Mouse (Mus musculus): ENCODE measurements around the gene C77080.

C77080 gene

DNA sequence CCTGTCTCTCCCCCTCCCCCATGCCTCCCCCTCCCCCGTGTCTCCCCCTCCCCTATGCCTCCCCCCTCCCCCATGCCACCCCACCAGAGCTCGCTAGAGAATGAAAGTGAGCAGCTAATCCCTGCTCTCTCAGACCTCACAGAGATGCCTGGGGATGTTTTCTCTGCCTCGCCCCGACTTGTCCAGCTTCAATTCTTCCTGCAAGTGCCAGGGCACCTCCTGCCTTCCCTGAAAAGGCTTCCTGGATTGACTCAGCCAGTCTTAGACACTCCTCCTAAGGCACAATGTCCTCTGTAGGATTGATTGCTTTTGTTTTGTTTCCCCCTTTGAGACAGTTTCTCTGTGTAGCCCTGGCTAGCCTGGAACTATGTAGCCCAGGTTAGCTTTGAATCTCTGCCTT, at the start of gene C77080:
TSS of gene C77080 (minus strand) at position 209 of the 400 bp plus-strand sequence.
- no peak for DNase-seq

DNA sequence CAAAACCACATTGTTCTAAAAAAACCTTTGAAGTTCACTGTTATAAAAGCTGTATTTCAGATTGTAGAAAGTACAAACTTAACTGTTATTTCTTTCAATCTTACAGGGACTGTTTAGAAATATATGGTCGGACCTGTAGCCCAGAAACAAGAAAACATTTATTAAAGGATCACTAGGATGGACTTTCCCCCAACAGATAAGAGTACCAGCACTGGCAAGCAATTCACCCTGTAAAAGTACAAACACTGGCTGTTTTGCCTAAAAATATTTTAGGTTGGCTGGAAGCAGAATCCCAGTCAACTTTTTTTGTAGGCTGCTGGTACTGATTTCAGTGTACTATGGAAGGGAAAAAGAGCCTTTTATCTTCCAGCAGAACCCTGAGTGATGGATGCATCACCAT, 46.7 kb upstream of the C77080 start:
- no peak for DNase-seq

DNA sequence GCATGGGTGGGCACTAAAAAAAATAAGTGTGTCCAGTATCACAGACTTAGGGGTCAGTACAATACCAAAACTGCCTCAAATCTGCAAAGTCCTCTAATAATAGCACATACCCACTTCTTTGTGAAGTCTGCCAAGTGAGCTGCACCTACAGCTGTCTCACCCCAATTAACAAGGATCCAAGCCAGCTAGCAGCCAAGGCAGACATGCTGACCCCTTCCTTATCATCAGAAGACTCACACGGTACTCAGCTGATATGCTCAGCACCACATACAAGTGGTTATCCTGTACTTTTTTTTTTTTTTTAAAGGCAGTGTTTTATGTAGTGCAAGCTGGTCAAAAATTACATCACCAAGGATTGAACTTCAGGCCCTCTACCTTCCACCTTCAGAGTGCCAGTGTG, 43.1 kb upstream of the C77080 start:
- no peak for DNase-seq

DNA sequence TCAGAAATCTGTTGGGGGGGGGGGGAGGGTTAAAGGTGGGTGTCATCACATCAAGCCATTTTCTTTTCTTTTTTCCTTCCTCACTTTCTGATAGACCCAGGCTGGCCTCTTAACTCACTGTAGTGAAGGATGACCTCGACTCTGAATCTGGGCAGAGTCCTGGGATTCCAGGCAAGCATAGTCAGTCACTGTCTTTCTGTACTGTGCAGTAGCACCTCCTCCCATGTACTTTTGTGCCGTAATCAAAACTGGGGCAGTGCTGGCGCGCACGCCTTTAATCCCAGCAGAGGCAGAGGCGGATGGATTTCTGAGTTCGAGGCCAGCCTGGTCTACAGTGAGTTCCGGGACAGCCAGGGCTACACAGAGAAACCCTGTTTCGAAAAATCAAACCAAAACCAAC, 42.6 kb upstream of the C77080 start:
- DNase-seq = peak; percentile 33

DNA sequence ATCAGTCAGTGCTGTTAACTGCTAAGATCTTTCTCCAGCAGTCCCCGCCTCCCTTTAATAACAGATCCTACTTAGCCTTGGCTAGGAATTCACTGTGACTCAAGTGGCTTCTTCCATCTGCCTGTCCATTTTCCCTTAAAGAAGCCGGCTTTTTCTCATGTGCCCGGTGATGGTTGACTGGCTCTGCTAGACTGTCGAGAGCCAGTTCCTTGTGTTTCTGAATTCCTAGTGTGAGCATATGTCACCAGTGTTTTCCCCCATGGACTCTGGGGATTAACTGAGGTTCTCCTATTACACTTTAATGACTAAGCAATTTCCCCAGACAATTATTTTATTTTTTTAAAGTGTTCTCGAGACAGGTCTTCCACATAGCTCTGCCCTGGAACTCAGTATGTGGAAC, 42.2 kb upstream of the C77080 start:
- no peak for DNase-seq

DNA sequence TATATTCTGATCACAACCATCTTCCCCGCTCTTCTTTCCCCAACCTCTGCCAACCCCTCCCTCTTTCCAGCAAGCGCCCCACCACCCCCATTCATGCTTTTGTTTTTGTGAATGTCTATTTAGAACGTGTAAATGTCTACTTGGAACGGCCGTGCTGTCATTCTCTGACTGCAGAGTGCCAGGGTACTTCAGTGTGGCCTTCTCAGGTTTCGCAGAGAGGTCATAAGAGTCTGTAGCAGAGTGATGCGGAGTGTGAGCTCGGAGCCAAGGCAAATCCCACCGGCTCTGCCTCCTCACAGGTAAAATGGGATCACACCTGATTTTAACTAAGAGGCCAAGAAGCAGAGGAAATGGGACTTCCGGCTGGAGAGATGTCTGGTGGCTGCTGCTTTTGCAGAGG, 37.9 kb upstream of the C77080 start:
- no peak for DNase-seq

DNA sequence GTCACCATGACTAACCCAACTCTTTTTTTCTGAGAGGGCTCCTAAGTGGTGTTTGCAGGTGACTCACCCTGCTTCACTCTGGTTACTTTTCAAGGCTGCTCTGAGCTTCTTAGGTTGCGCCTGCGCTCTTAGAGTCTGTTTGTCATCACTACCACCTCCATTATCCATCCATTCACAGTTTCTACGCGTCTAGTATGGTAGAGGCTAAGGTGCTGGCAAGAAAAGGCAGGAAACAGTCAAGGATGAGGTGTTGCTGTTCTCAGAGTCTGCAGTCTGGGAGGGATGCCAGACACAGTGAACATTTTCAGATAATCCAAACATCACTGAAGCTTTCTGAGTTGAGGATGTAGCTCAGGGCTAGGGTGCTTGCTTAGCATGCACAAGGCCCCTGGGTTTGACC, 36.5 kb upstream of the C77080 start:
- DNase-seq = no peak

DNA sequence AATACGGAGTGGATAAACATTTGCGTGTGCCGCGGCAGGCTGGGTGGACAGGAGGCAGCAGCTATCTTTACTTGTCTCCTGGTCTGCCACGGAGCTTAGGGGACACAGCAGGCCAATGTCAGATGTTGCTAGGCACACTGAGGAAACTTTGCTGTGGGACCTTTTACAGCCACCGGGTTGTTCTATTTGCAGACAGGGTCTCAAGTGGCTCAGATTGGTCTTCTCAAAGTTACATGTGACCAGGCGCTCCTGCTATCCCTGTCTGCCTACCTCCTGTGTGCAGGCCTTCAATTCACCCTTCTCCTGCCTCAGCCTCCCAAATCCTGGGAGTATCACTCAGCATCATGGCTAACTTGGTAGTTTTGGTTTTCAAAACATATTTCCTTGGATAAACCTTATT, 34.9 kb upstream of the C77080 start:
- no peak for DNase-seq

DNA sequence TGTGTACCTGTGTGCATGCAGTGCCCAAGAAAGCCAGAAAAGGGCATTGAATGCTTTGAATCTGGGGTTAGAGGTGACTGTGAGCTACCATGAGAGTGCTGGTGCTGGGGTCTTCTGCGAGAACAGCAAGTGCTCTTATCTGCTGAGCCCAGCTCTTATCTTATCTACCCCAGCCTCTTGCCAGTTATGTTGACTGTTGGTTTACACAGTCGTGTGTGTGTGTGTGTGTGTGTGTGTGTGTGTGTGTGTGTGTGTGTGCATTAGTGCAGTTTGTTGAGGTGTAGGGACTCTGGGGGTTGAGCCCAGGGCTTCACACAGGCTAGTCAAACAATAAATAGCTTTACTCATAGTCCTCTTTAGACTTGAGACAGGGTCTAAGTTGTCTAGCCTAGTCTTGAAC, 34.0 kb upstream of the C77080 start:
- no peak for DNase-seq

DNA sequence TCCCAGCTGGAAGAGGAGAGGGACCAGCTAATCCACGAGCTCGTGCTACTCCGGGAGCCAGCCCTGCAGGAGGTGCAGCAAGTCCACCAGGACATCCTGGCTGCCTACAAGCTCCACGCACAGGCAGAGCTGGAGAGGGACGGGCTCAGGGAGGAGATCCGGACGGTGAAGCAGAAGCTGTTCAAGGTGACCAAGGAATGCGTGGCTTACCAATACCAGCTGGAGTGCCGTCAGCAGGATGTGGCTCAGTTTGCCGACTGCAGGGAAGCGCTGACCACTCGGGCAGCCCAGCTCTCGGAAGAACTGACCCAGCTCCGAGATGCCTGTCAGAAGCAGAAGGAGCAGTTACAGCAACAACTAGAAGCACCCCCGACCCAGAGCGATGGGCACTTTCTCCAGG, 32.5 kb upstream of the C77080 start:
- DNase-seq = no peak

DNA sequence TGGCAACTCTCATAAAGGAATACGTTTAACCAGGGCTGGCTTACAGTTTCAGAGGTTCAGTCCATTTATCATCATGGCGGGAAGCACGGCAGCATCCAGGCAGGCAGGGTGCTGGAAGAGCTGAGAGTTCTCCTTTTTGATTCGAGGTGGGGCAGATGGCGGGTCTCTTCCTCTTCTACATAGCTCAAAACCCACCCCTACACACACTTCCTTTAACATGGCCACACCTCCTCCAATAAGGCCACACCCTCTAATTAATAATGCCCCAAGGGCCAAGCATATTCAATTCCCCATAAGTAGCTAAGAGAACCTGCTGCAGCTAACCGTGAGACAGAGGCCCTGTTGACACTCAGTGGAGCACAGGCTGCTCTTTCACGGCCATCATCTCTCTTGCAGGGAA, 31.6 kb upstream of the C77080 start:
- DNase-seq = no peak

DNA sequence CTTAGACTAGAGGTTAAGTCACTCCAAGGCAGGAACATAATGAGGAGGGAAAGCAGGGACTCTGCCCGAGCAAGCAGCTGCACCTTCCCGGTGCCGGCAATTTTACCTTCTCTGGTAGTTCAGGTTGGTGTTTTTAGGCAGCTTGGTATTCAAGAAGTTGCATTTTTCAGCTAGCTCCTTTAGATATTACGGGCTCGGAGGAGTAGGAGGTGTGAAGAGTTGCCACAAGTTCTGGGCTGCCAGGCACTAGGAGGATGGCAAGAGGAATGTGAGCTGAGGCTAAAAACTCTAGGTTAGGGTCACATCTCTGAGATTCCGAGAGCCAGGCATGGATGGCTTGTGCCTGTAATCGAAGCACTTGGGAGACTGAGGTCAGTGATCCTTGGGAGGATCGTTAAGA, 28.5 kb upstream of the C77080 start:
- no peak for DNase-seq

DNA sequence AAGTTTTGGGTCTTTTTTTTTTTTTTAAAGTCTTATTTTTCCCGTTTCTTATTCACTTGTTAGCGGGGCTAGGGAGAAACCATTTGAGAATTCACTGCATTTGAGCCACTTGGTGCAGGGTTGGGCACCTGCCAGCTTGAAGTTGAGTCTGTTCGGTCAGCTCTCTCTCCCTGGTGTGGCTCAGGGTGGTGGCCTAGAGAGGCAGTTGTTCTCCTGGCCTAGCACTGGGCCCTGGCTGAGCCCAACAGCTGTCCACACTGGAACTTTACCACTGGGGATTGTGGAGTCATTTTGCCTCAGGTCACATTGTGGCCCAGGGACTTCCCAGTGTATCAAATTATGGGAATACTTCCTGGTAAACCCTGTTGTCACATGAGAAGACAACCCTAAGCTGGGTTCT, 26.9 kb upstream of the C77080 start:
- no peak for DNase-seq

DNA sequence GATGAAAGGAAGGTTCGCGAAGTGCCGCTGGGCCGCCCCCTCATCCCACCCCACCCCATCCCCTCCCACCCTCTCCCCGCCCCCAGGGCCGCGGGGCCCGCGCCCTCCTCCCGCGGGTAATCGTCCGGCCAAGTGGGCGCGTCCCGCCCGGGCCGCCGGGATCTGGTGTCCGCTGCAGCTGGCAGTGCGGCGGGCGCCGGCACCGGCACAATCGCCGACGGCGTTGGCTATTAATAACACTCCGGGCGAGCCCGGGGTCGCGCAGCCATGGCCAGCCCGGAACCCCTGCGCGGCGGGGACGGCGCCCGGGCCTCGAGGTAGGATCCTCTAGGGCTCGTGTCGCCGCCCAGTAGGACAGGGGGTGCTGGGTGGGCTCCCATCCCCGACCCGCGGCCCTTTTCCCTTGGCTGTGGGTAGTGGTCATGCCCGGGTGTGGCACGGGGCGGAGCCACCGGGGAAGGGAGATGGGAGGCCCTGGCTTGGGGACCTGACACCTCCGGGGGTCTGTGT, 26.3 kb upstream of the C77080 start, which contains the start of gene Sync:
TSS of gene Sync (plus strand) at position 146 of the 510 bp plus-strand sequence.
- DNase-seq = no peak

DNA sequence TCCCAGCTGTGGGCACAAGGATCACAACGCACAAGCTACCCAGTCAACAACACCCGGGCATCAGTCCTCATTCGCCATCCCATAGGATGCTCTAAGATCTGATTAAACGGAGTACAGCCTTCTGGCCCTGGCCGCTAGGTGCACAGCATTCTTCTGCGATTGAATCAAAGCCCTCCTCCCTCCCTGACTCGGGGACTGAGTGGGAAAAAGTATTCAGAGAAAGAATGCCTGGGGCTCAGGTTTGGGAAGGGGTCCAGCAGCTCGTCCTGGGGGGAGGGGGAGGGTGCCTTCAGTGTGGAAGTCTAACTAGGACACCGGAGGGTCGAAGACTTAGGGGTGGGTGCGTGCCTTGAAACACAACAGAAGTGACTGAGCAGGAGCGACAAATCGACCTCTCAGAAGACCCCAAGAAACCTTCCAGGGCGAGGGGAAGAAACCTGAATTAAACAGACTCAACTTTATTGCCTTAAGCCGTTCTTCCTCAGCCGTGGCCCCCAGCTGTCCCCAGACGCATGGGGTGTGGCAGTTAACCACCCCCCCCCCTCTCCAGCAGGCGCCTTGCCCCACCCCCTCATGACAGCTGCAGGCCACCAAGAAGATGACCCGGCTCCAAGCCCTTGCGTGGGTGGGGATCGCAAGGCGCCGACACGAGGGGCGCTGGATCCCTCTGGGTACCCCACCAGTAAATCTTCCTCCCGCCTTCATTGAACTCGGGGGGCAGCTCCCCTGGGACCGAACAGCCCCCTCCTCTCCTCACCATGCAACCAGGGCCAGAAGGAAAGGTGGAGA, 25.7 kb upstream of the C77080 start:
- DNase-seq = no peak

DNA sequence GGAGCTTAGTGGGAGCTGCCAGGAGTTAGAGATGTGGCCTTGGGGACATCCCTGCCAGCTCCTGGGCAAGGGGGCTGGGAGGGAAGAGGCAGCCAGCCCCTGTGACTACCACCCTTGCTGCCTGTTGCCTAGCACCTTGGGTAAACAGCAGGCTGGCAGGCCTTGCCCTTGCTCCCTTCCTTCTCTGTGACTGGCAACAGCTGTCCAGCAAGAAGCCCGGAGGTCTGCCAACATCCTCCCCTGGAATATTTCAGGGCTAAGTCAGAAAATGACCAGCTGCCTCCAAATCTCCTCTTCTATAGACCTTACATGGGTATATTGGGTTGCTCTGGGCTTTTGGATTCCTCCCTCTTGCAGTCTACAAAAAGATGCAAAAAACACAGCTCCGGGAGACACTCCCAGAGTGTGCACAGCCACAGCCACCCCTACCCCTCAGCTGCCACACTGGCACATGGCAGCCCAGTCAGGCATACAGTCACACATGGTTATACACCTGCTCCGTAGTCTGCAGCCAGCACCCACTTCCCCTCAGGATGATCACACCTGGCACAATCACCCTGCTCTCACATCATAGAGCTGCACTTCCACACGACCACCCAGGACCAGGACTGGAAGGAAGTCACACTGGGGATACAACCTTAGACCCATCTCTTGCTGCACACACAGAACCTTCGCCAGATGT, 24.9 kb upstream of the C77080 start:
- no peak for DNase-seq

DNA sequence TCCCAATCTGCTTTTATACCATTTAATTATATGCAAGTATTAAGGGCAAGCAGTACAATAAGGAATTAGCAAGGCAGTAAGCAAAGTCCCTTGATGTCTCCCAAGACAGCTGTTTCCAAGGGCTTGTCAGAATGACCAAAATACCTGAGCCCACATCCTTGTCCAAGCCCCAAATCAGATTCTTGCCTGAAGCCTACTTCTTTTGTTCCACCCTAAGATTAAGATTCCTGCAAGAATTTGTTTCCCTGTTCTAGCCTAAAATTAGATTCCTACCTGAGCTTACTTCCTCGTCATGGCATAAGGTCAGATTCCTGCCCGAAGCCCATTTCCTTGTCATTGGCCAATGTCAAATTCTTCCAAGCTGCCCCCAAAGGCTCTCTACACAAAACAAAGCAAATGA, 23.5 kb upstream of the C77080 start:
- no peak for DNase-seq

DNA sequence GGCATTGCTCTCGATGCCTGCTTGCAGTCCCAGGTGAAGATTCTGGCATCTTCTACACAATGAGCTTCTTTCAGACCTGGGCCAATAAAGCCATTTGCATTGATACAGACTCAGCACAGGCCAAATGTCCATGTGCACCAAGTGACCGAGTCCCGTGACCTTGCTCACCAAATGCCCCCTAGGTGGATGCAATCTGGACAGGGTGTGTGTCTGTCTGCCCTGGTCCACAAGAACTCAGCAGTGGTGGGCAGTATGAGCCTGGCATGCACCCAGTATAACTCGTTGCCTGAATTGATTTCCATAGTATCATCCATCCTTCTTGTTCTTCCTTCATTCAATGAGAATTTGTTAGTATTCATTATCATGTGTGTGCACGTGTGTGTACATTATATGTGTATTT, 22.0 kb upstream of the C77080 start:
- no peak for DNase-seq

DNA sequence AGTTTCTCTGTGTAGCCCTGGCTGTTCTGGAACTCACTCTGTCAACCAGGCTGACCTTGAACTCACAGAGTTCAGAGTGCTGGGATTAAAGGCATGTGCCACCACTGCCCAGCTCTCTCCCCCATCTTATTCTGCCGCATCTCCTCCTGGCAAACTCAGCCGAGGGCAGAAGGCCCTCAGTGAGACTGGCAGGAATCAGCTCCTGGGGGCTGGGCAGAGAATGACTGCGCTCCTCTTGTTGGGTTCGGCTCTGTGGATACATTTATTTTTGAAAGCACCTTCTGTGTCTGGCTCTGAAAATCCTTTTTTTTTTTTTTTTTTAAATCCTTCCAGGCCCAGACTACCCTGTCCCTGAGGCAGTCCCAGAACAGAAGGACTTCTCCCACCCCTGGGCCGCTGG, 21.6 kb upstream of the C77080 start:
- DNase-seq = no peak

DNA sequence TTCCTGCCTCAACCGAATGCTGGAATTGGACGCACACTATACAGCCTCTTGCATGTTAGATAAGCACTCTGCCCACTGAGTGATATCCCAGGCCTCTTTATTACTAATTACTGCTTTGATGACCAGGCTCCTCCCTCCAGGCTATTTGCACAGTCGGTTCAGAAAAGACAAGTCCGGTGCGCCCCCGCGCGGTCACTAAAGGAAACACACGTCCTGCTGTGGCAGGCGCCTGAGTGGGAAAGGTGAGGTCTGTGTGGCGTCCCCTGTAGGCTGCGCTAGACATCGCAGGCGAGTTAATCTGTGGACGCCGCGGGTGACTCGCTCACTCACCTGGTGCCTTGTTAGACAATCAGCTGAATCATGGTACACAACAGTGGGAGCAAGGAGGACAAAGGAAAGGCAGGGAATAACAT, 15.3 kb upstream of the C77080 start:
- DNase-seq = peak; percentile 99

DNA sequence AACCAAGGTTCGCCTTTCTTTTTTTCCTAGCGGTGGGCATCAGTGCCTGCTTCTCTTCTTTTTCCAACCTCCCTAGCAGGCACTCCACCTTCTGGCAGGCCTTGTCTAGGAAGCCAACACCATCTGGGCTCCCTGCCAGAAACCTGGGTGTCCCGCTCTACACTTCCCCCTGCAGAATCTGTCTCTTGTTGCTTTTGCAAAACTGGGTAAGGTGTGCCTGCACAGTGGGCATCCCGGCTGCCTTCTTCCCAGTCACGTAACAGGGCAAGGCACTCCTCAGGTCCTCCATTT, 11.5 kb upstream of the C77080 start:
- DNase-seq = peak; percentile 80

DNA sequence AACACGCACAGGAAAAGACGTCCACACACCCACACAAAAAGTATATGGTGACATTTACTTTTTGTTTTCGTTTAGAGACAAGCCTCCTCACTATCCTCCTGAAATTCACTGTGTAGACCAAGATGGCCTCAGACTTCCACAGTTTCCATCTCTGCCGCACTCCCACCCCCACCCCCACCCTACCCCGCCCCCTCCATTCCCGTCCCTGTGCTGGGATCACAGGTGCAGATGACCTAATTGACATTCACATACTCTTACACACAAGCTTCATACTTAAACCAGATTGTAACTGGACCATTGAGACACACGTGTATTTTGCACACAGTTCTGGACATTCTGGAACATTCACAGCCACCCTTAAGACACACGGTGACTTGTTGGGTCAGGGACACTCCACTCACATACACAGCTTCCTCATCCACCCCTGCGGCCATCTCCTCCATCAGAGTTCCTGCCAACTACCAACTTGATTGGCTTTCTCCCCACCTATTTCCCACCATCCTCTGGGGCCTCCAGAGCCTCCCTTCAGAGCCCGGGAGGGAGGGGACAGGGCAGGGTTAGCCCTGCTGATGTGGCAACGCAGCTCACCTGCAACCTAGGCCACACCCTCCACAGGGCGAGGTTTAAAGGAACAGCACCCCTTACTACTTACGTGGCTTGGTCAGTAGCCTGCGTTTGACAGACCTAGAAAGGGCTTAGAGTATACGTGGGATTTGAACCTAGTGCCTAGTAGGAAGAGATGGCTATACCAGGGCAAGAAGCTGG, 11.0 kb upstream of the C77080 start:
- DNase-seq = peak; percentile 91

DNA sequence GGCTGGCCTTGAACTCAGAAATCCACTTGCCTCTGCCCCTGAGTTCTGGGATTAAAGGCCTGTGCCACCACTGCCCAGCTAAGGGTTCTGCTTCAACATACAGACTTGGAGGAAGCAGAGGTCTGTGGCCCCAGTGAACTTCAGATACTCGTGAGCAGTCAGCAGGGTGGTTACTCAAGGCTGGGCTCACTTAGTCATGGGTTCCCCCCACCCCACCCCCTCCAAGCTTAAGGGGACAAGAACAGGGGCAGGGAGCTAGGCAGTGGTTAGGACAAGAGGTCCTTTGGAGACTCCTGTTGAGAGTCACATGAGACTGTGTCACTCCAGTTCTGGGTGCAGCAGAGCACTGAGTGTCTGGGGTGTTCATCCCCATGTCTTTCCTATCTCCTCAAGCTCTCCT, 7.5 kb upstream of the C77080 start:
- DNase-seq = no peak

DNA sequence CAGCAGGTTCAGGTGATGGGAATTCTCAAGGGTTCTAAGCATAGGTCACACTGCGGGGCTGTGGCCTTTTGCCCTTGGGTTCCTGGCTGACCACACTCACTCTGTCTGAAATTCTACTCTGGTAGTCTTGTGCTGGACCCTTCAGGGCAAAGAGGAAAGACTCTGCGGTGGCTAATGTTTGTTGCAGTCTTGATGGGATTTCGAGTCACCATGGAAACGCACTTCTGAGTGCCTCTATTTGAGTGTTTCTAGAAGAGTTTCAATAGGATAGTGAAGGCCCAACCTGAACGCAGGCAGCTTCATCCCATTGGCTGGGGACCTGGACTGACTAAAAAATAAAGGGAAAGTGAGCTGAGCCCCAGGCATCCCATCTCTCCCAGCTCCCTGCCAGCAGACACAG, 5.6 kb upstream of the C77080 start:
- DNase-seq = no peak

Data from kidney, adult 9 months (tissue).